Mouse (Mus musculus): ENCODE data around the gene Ier3.

DNA sequence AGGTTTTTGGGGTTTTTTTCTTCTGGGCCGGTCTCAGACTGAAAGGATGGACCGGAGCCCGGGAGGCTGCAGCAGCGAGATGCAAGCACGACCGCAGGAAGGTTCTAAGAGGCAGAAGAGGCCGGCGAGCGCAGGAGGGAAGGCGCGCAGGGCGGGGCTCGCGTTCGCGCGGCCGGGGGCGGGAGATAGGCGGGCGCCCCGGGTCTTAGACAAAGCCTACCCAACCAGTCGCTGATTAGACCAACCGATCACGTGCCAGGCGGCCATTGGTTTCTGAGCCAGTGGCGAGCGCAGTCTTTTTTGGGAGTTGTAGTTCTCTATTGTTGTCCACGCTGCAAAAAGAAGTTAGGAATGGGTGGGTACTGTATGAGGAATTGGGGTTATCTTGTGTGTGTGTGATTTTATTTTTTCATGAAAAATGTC lies 16.6 kb downstream of the Ier3 start, which contains the start of gene Tubb5:
- TF ChIP-seq CTCF (IDR thresholded peaks at IDR 0.05; ENCODE audit: extremely low read depth, insufficient read length, insufficient replicate concordance, low read depth, low read length) (no peak), POLR2A (IDR thresholded peaks at IDR 0.05; ENCODE audit: low read depth, low read length) (peak; percentile 97)
